Mouse (Mus musculus): ENCODE results near the gene Slc24a2. TPM values are rescaled to one million over a fixed set of nuclear protein-coding genes. Genes with fewer than 3 reads are reported as not detected.
A peak's percentile ranks its signal among the peaks of the same experiment; 100 is the strongest.

The Slc24a2 gene
- polyA plus RNA-seq, 1 experiment from 2014 or later, result 8.2 TPM

- Histone ChIP-seq H3K27ac (ENCODE audit: low read depth, low read length) (no peak overlapping the region), H3K27me3 (ENCODE audit: control insufficient read depth, insufficient read depth, low read length) (no peaks in the 10 kb centered on the region), H3K36me3 (ENCODE audit: control insufficient read depth, insufficient read depth, low read length) (no peaks in the 10 kb centered on the region), H3K4me2 (ENCODE audit: low read depth, low read length) (no peak overlapping the region), H3K4me3 (ENCODE audit: low read depth, low read length) (no peak overlapping the region), H3K9me3 (ENCODE audit: control insufficient read depth, low read length) (no peaks in the 10 kb centered on the region), H3K4me1 (ENCODE audit: control insufficient read depth, insufficient read depth, low read length) (no peaks in the 10 kb centered on the region), H3K9ac (replicated peaks; ENCODE audit: low read depth, low read length) (no peak overlapping the region)
- ATAC-seq (ENCODE audit: low read depth), result no peak
Observed at GRCm38 (mm10) chr4:87090841-87091240, 139.4 kb downstream of the Slc24a2 start.

DNA sequence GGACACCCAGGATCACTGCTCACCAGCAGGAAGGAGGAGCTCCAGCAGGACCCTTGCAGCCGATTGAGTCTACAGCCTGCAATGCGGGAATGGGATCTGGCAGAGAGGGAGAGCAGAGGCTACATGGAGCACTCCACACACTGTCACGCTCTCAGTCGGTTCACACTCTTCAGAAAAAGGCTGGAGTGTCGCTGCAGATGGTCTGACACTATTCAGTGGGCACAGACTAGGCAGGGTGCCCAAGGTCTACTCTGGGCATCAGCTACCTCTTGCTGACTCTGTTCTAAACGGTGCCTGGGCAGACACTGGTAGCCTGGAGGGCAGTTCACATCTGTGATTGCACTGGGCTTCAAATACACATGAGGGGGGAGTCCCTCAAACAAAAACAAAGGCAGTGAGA is 141.6 kb downstream of the Slc24a2 start:
- Histone ChIP-seq H3K27me3 (ENCODE audit: control insufficient read depth, insufficient read depth, low read length) (no peaks in the 10 kb centered on the region), H3K9me3 (ENCODE audit: control insufficient read depth, low read length) (no peaks in the 10 kb centered on the region), H3K4me2 (ENCODE audit: low read depth, low read length) (no peak overlapping the region), H3K9ac (replicated peaks; ENCODE audit: low read depth, low read length) (no peak overlapping the region), H3K27ac (ENCODE audit: low read depth, low read length) (no peak overlapping the region), H3K36me3 (ENCODE audit: control insufficient read depth, insufficient read depth, low read length) (no peaks in the 10 kb centered on the region), H3K4me1 (ENCODE audit: control insufficient read depth, insufficient read depth, low read length) (no peaks in the 10 kb centered on the region), H3K4me3 (ENCODE audit: low read depth, low read length) (no peak overlapping the region)
- peak; percentile 38; the same call in 1 of the 2 replicates for ATAC-seq (ENCODE audit: low read depth)
- WGBS, result 75% methylated on average over 6 of the region's 6 CpGs

DNA sequence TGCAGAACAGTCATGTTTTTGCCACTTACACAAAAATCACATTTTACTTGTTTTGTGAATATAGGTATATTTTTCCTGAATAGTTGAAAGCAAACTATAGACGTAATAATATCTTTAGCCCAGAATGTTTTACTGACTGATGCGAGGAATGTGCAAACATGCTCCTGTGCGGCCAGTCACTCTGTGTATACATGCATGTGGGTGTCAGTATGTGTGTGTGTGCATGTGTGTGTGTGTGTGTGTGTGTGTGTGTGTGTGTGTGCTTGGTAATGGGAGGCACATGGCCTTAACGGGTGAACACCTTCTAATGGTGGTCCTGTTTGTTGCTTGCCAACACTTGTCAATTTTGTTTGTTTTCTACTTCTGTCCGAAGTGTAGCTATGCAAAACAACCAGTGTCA is 142.7 kb downstream of the Slc24a2 start:
- H3K4me2 ChIP-seq (ENCODE audit: low read depth, low read length), result no peak overlapping the region
- 87% methylated on average over 5 of the region's 5 CpGs for WGBS
- H3K36me3 ChIP-seq (ENCODE audit: control insufficient read depth, insufficient read depth, low read length), result no peaks in the 10 kb centered on the region
- H3K4me3 ChIP-seq (ENCODE audit: low read depth, low read length), result no peak overlapping the region
- H3K9ac ChIP-seq (replicated peaks; ENCODE audit: low read depth, low read length), result no peak overlapping the region
- H3K27ac ChIP-seq (ENCODE audit: low read depth, low read length), result no peak overlapping the region
- no peak for ATAC-seq (ENCODE audit: low read depth)
- H3K9me3 ChIP-seq (ENCODE audit: control insufficient read depth, low read length), result no peaks in the 10 kb centered on the region
- no peaks in the 10 kb centered on the region for H3K4me1 ChIP-seq (ENCODE audit: control insufficient read depth, insufficient read depth, low read length)
- no peaks in the 10 kb centered on the region for H3K27me3 ChIP-seq (ENCODE audit: control insufficient read depth, insufficient read depth, low read length)

GRCm38 (mm10) chr4:87086933-87087577 is 143.2 kb downstream of the Slc24a2 start:
- no peak overlapping the region for H3K9ac ChIP-seq (replicated peaks; ENCODE audit: low read depth, low read length)
- H3K4me2 ChIP-seq (ENCODE audit: low read depth, low read length), result no peak overlapping the region
- no peak overlapping the region for H3K27ac ChIP-seq (ENCODE audit: low read depth, low read length)

DNA sequence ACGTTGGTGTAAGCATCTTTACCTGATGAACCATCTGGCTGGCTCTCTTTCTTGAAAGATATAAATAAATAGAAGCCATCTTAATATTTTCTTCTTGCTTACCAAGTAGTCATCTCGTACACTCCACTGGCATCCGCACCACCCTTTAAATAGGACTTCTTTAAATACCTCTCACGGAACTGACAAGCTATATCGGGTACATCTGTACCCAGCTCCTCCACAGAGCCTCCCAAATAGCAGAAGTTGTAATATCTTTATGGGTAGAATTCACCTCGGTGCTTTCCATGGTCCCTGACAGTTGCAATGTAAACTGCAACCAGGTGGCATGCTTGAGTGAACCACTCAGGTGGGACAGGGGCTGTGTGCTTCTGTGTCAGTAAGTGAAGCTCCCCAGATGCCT is 149.0 kb downstream of the Slc24a2 start:
- no peak for ATAC-seq (ENCODE audit: low read depth)
- no peak overlapping the region for H3K4me2 ChIP-seq (ENCODE audit: low read depth, low read length)
- H3K4me1 ChIP-seq (ENCODE audit: control insufficient read depth, insufficient read depth, low read length), result no peaks in the 10 kb centered on the region
- H3K27me3 ChIP-seq (ENCODE audit: control insufficient read depth, insufficient read depth, low read length), result no peaks in the 10 kb centered on the region
- H3K9me3 ChIP-seq (ENCODE audit: control insufficient read depth, low read length), result no peaks in the 10 kb centered on the region
- no peak overlapping the region for H3K4me3 ChIP-seq (ENCODE audit: low read depth, low read length)
- WGBS, result 84% methylated on average over 6 of the region's 6 CpGs
- no peak overlapping the region for H3K9ac ChIP-seq (replicated peaks; ENCODE audit: low read depth, low read length)
- H3K27ac ChIP-seq (ENCODE audit: low read depth, low read length), result no peak overlapping the region
- H3K36me3 ChIP-seq (ENCODE audit: control insufficient read depth, insufficient read depth, low read length), result no peaks in the 10 kb centered on the region

More at GRCm38 (mm10) chr4:87086933-87087577, 143.2 kb downstream of the Slc24a2 start:
- H3K36me3 ChIP-seq (ENCODE audit: control insufficient read depth, insufficient read depth, low read length), result no peaks in the 10 kb centered on the region
- no peaks in the 10 kb centered on the region for H3K9me3 ChIP-seq (ENCODE audit: control insufficient read depth, low read length)
- no peaks in the 10 kb centered on the region for H3K27me3 ChIP-seq (ENCODE audit: control insufficient read depth, insufficient read depth, low read length)
- peak; percentile 54; the same call in 1 of the 2 replicates for ATAC-seq (ENCODE audit: low read depth)
- no peak overlapping the region for H3K4me3 ChIP-seq (ENCODE audit: low read depth, low read length)
- H3K4me1 ChIP-seq (ENCODE audit: control insufficient read depth, insufficient read depth, low read length), result no peaks in the 10 kb centered on the region
- 77% methylated on average over 11 of the region's 11 CpGs for WGBS

GRCm38 (mm10) chr4:87079305-87079704 is 151.0 kb downstream of the Slc24a2 start:
- ATAC-seq (ENCODE audit: low read depth), result no peak
- no peaks in the 10 kb centered on the region for H3K9me3 ChIP-seq (ENCODE audit: control insufficient read depth, low read length)
- H3K27ac ChIP-seq (ENCODE audit: low read depth, low read length), result no peak overlapping the region
- no peak overlapping the region for H3K4me3 ChIP-seq (ENCODE audit: low read depth, low read length)
- H3K9ac ChIP-seq (replicated peaks; ENCODE audit: low read depth, low read length), result no peak overlapping the region
- H3K4me2 ChIP-seq (ENCODE audit: low read depth, low read length), result no peak overlapping the region
- no peaks in the 10 kb centered on the region for H3K27me3 ChIP-seq (ENCODE audit: control insufficient read depth, insufficient read depth, low read length)
- no peaks in the 10 kb centered on the region for H3K36me3 ChIP-seq (ENCODE audit: control insufficient read depth, insufficient read depth, low read length)
- 88% methylated on average over 4 of the region's 4 CpGs for WGBS
- no peaks in the 10 kb centered on the region for H3K4me1 ChIP-seq (ENCODE audit: control insufficient read depth, insufficient read depth, low read length)

DNA sequence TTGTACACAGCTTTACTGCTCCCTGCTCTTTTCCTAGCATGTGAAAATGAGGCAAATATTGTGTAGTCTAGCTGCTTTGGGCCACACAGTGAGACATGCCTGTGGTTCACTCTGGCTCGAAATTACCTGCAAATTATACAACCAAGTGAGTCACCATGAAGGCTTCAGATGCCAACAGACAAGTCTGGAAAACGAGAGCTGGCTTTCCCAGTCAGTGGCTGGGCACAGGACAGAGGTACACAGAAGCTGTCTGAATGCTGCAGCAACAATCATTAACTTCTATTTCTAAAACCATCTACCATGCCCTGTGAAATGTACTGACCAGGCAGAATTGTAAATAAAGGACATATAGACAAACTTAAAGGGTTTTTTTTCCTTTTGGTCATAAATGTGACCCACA is 151.6 kb downstream of the Slc24a2 start:
- no peaks in the 10 kb centered on the region for H3K27me3 ChIP-seq (ENCODE audit: control insufficient read depth, insufficient read depth, low read length)
- no peaks in the 10 kb centered on the region for H3K9me3 ChIP-seq (ENCODE audit: control insufficient read depth, low read length)
- 59% methylated on average over 2 of the region's 2 CpGs for WGBS
- no peak for ATAC-seq (ENCODE audit: low read depth)
- H3K9ac ChIP-seq (replicated peaks; ENCODE audit: low read depth, low read length), result no peak overlapping the region
- no peaks in the 10 kb centered on the region for H3K4me1 ChIP-seq (ENCODE audit: control insufficient read depth, insufficient read depth, low read length)
- H3K4me3 ChIP-seq (ENCODE audit: low read depth, low read length), result no peak overlapping the region
- no peak overlapping the region for H3K4me2 ChIP-seq (ENCODE audit: low read depth, low read length)
- no peaks in the 10 kb centered on the region for H3K36me3 ChIP-seq (ENCODE audit: control insufficient read depth, insufficient read depth, low read length)
- no peak overlapping the region for H3K27ac ChIP-seq (ENCODE audit: low read depth, low read length)

- Histone ChIP-seq H3K4me3 (ENCODE audit: low read depth, low read length) (no peak overlapping the region), H3K4me1 (ENCODE audit: control insufficient read depth, insufficient read depth, low read length) (no peaks in the 10 kb centered on the region), H3K9ac (replicated peaks; ENCODE audit: low read depth, low read length) (no peak overlapping the region), H3K36me3 (ENCODE audit: control insufficient read depth, insufficient read depth, low read length) (no peaks in the 10 kb centered on the region), H3K27me3 (ENCODE audit: control insufficient read depth, insufficient read depth, low read length) (no peaks in the 10 kb centered on the region), H3K27ac (ENCODE audit: low read depth, low read length) (no peak overlapping the region), H3K4me2 (ENCODE audit: low read depth, low read length) (no peak overlapping the region), H3K9me3 (ENCODE audit: control insufficient read depth, low read length) (no peaks in the 10 kb centered on the region)
- no peak for ATAC-seq (ENCODE audit: low read depth)
- WGBS, result 62% methylated on average over 3 of the region's 3 CpGs
Observed at GRCm38 (mm10) chr4:87075761-87076160, 154.5 kb downstream of the Slc24a2 start.

DNA sequence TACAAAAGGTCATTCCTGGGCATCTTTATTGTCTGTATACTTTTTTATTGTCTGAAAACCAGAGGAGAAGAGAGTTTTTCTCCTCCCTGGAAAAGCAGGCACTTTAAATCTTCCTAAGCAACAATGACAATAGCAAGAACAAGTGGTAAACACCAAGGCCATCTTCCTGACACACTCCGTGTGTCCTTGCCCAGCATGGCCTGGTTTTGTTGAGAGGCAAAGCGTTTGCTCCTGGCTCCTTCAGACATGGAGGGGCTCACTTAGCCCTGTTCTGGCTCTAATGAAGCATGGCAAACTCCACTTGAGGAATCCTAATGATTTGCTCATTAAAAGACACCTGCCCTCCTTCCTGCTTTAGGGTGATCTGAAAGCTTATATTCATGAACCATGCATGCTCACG is 162.2 kb downstream of the Slc24a2 start:
- WGBS, result 50% methylated on average over 3 of the region's 3 CpGs
- no peak overlapping the region for H3K4me2 ChIP-seq (ENCODE audit: low read depth, low read length)
- H3K36me3 ChIP-seq (ENCODE audit: control insufficient read depth, insufficient read depth, low read length), result no peaks in the 10 kb centered on the region
- H3K9me3 ChIP-seq (ENCODE audit: control insufficient read depth, low read length), result no peaks in the 10 kb centered on the region
- ATAC-seq (ENCODE audit: low read depth), result no peak
- no peak overlapping the region for H3K27ac ChIP-seq (ENCODE audit: low read depth, low read length)
- no peak overlapping the region for H3K4me3 ChIP-seq (ENCODE audit: low read depth, low read length)
- H3K4me1 ChIP-seq (ENCODE audit: control insufficient read depth, insufficient read depth, low read length), result no peaks in the 10 kb centered on the region
- no peaks in the 10 kb centered on the region for H3K27me3 ChIP-seq (ENCODE audit: control insufficient read depth, insufficient read depth, low read length)
- H3K9ac ChIP-seq (replicated peaks; ENCODE audit: low read depth, low read length), result no peak overlapping the region

All from neural tube, embryonic 14.5 days (tissue).